Mouse (Mus musculus) limb, embryonic 15.5 days (tissue): ENCODE measurements around the gene Plekha5. TPM values are rescaled to one million over a fixed set of nuclear protein-coding genes. Genes with fewer than 3 reads are reported as not detected.
"Not testable (repeated sequence)": the region's sequence is repeated elsewhere in the genome, so short reads cannot be mapped to it uniquely, and the experiment has no call there.

ENCODE experiments used
- ATAC-seq: fragments of 200-750 bp; cut with Nextera tagmentation; 2 replicates; pipeline ENCODE4 v1.8.0; 2017; ENCODE audit warnings: low read depth, moderate TSS enrichment; ENCODE audit not compliant: insufficient number of reproducible peaks, low FRiP score, low TSS enrichment
- H3K27ac ChIP-seq: fragments of 300-500 bp; sonication (generic); 2 replicates; pipeline ENCODE4 v1.5.1; 2015; ENCODE audit warnings: moderate library complexity, mild to moderate bottlenecking, inconsistent platforms
- H3K27me3 ChIP-seq: fragments of 300-500 bp; sonication (generic); 2 replicates; pipeline ENCODE4 v1.6.1; 2015; ENCODE audit warnings: inconsistent platforms
- H3K36me3 ChIP-seq: fragments of 300-500 bp; sonication (generic); 2 replicates; pipeline ENCODE4 v1.6.1; 2015; ENCODE audit warnings: inconsistent platforms
- H3K4me1 ChIP-seq: fragments of 300-500 bp; sonication (generic); 2 replicates; pipeline ENCODE4 v1.6.1; 2015; ENCODE audit warnings: inconsistent platforms
- H3K4me2 ChIP-seq: fragments of 300-500 bp; sonication (generic); 2 replicates; pipeline ENCODE4 v1.6.1; 2015; ENCODE audit warnings: mild to moderate bottlenecking, inconsistent platforms
- H3K4me3 ChIP-seq: fragments of 300-500 bp; sonication (generic); 2 replicates; pipeline ENCODE4 v1.5.1; 2015; ENCODE audit warnings: mild to moderate bottlenecking, inconsistent platforms
- H3K9ac ChIP-seq: fragments of 300-500 bp; sonication (generic); 2 replicates; pipeline ENCODE4 v1.6.1; 2015; ENCODE audit warnings: inconsistent platforms
- H3K9me3 ChIP-seq: fragments of 300-500 bp; sonication (generic); 2 replicates; pipeline ENCODE4 v1.6.1; 2016; ENCODE audit warnings: inconsistent platforms
- WGBS: fragments of 180-500 bp; shearing (Covaris S2); methylation state at CpG from one replicate; pipeline ENCODE4 v1.1.7; 2015; 5-methylcytosine and 5-hydroxymethylcytosine counted together
- polyA plus RNA-seq: library from polyadenylated mRNA; unstranded; fragments of >200 nt; fragmentation: Nextera tagmentation; extraction: Ambion mirVana; gene quantifications from 2 replicates; pipeline ENCODE4 v1.2.1, GENCODE M21; 2015

Plekha5 gene
- polyA plus RNA-seq, 1 experiment from 2014 or later, result 47.2 TPM

DNA sequence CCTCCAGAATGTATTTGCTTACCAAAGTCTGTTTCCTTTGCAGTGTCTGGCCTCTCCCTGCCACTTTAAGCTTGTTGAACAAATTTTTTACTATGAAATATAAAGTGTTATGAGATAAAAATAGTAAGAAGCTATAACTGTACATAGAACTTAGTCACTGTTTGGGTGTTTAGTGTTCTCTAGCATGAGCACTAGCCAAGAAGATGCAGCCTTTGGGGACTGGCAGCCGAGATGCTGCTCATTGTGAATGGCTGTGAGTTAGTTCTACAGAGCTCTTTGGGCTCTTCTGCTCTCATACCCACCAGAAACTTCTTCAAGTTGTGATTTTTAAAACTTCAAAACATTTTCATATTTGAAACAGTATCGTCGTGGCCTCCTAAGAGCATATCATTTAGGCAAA is 74.2 kb downstream of the Plekha5 start:
- 90% methylated on average over 3 of the region's 3 CpGs for WGBS
- H3K4me1 ChIP-seq, result 0 out of 2 replicates have a peak, but pooled peaks cover 2% of the 10 kb centered on the region
- no peak for ATAC-seq
- H3K4me2 ChIP-seq, result no peak overlapping the region
- no peak overlapping the region for H3K9ac ChIP-seq
- no peak overlapping the region for H3K4me3 ChIP-seq
- H3K36me3 ChIP-seq, result no peaks in the 10 kb centered on the region
- no peak overlapping the region for H3K27ac ChIP-seq
- no peaks in the 10 kb centered on the region for H3K27me3 ChIP-seq
- no peaks in the 10 kb centered on the region for H3K9me3 ChIP-seq

DNA sequence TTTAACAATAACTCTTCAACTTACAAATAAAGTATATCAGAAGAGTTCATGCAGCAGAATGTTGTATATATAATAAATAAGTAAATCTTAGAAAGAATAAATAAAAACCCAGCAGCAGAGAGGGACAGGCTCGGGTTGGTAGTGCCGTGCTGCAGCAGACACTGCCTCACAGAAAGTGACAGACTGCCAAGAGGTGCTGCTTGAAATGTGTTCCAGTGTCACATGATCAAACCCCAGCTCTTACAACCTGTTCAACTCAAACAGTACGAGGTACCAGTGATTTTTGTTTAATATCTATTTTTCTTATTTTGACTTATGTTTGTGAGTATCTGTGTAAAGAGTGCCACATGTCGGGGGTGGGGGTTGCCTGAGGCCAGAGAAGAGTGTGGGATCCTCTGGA is 75.1 kb downstream of the Plekha5 start:
- H3K36me3 ChIP-seq, result no peaks in the 10 kb centered on the region
- H3K4me1 ChIP-seq, result 0 out of 2 replicates have a peak, but pooled peaks cover 2% of the 10 kb centered on the region
- no peak overlapping the region for H3K9ac ChIP-seq
- H3K27me3 ChIP-seq, result no peaks in the 10 kb centered on the region
- WGBS, result 66% methylated on average over 4 of the region's 4 CpGs
- H3K27ac ChIP-seq, result no peak overlapping the region
- no peak overlapping the region for H3K4me2 ChIP-seq
- H3K9me3 ChIP-seq, result no peaks in the 10 kb centered on the region
- ATAC-seq, result no peak
- no peak overlapping the region for H3K4me3 ChIP-seq

DNA sequence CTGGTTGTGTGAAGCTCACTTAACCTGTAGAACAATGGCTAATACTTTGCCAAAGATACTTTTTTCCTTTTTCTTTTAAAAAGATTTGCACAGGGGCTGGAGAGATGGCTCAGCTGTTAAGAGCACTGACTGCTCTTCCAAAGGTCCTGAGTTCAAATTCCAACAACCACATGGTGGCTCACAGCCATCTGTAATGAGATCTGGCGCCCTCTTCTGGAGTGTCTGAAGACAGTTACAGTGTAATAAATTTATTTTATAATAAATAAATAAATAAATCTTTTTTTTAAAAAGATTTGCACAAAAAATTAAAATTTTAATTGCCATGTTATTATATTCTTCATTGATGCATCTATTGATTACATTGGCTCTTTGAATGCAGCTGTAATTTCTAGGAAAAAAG is 77.0 kb downstream of the Plekha5 start:
- 76% methylated on average over 1 of the region's 1 CpGs for WGBS
- not testable (repeated sequence) for H3K4me2 ChIP-seq

DNA sequence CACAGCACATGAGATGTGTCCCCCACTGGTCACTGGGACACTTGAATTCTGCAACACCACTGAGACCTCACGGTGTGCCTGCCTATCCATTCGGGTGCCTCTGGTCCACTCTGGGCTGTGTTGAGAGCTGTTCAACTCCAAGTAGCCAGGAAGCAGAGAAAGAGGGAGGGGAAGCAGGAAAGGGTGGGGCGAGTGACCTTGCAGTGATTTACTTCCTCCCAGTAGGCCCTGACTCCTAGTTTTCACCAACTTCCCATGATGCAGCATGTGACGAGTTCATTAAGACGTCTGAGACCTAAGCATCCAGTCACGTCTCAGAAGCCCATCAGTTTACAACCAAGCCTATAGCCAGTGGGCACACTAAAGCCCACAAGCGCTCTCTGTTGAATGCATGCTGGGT is 78.0 kb downstream of the Plekha5 start:
- no peak for ATAC-seq
- peaks cover 3% of the 10 kb centered on the region; the same call in 1 of the 2 replicates for H3K4me1 ChIP-seq
- WGBS, result 77% methylated on average over 7 of the region's 7 CpGs
- no peak overlapping the region for H3K27ac ChIP-seq
- no peak overlapping the region for H3K4me3 ChIP-seq
- H3K9ac ChIP-seq, result no peak overlapping the region
- H3K27me3 ChIP-seq, result no peaks in the 10 kb centered on the region
- H3K36me3 ChIP-seq, result no peaks in the 10 kb centered on the region
- H3K9me3 ChIP-seq, result no peaks in the 10 kb centered on the region
- no peak overlapping the region for H3K4me2 ChIP-seq

More for the DNA sequence above, 77.0 kb downstream of the Plekha5 start:
- H3K27me3 ChIP-seq, ATAC-seq, H3K36me3 ChIP-seq, H3K4me3 ChIP-seq, H3K9me3 ChIP-seq, H3K27ac ChIP-seq, H3K9ac ChIP-seq, H3K4me1 ChIP-seq: not testable (repeated sequence)

DNA sequence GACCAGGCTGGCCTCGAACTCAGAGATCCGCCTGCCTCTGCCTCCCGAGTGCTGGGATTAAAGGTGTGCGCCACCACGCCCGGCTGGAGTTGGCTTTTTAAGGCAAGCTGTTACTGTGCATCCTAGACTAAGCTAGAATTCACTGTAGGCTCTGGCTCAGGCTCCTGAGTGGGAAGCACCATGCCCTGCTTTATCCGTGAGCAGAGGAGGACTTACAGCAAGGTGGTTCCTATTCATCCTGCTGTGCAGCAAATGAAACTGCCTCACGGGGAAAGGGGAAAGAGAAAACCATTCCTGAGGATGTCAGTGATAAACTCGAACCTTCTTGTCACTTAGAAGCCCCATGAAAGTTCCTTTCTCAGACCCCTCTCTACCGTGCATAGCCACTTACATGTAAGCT is 80.9 kb downstream of the Plekha5 start:
- ATAC-seq, result no peak
- Histone ChIP-seq H3K4me2 (no peak overlapping the region), H3K4me3 (no peak overlapping the region), H3K9ac (no peak overlapping the region), H3K4me1 (peaks cover 19% of the 10 kb centered on the region), H3K27me3 (no peaks in the 10 kb centered on the region), H3K27ac (no peak overlapping the region), H3K9me3 (no peaks in the 10 kb centered on the region), H3K36me3 (no peaks in the 10 kb centered on the region)
- WGBS, result 82% methylated on average over 10 of the region's 10 CpGs

DNA sequence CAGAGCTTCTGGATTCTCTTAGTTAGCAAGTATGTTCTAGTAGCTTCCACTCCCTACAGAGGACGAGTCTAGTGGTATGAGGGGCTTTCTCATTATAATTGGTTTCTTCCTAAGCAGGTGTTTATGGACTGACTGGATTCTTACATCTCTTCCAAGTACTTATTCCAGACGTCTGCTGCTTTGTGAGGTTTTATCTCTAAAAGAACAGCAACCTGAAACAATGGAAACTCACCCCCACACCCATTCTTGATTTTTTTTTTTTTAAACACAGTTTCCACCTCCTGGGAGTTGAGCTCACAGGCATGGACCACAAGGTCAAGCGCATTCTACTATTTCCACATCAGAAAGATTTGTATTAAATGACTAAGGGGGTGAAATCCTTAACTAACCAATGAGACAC is 83.8 kb downstream of the Plekha5 start:
- H3K4me1 ChIP-seq, result peaks cover 24% of the 10 kb centered on the region
- no peak for ATAC-seq
- H3K27me3 ChIP-seq, result no peaks in the 10 kb centered on the region
- no peak overlapping the region for H3K4me2 ChIP-seq
- H3K4me3 ChIP-seq, result no peak overlapping the region
- H3K9me3 ChIP-seq, result no peaks in the 10 kb centered on the region
- H3K27ac ChIP-seq, result no peak overlapping the region
- no peak overlapping the region for H3K9ac ChIP-seq
- no peaks in the 10 kb centered on the region for H3K36me3 ChIP-seq
- WGBS, result 51% methylated on average over 3 of the region's 3 CpGs

DNA sequence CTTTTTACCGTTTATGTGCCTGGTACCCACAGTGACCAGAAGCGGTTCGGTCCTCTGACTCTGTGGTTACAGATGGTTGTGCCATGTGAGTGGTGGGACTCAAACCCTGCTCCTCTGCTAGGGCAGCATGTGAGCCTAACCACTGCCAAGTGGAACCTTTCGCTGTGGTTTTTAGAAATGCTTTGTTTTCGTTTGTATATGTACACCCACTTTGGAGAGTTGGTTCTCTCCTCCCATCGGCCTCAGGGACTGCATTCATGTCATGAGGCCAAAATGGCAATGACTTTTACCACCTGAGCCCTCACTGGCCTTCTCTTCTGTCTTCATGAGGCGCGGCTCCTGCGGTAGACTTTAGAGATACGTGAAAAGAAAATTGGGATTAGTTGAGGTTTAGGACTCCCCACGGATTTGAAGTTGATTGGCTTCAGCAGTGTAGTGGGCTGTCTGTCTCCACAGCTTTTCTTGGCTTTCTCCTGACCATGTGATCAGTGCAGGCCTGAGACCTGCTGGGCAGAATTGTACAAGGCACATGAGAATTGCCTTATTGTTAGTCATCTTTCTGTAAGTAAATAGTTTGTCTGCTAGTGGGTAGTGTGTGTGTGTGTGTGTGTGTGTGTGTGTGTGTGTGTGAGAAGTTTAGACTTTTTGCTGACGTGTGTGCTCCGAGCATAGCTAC is 84.8 kb downstream of the Plekha5 start:
- Histone ChIP-seq H3K9ac (no peak overlapping the region), H3K4me3 (no peak overlapping the region), H3K4me1 (peaks cover 25% of the 10 kb centered on the region), H3K9me3 (no peaks in the 10 kb centered on the region), H3K27me3 (no peaks in the 10 kb centered on the region), H3K27ac (no peak overlapping the region; the same call in 1 of the 2 replicates), H3K4me2 (no peak overlapping the region), H3K36me3 (no peaks in the 10 kb centered on the region)
- no peak; the same call in 1 of the 2 replicates for ATAC-seq
- WGBS, result 62% methylated on average over 13 of the region's 13 CpGs

DNA sequence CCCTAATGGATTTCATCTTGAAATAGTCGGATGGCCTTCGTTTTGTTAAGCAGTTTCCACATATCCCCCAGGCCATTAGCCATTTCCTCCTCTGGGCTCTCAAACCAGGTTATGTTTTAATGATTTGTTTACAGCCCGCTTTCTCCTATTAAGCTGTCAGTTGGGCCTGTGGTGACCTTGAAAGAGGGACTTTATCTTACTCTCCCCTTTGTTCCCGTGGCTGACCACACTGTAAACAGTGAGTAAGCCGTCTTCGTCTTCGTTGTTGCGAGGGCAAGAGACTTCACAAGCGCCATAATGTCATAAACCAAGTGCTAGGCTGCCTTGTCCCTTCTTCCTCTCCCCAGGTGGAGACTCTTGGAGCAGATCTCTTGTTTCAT is 85.3 kb downstream of the Plekha5 start:
- 41% methylated on average over 9 of the region's 9 CpGs for WGBS
- no peak for ATAC-seq
- no peaks in the 10 kb centered on the region for H3K9me3 ChIP-seq
- H3K27ac ChIP-seq, result no peak overlapping the region; the same call in 1 of the 2 replicates
- no peak overlapping the region for H3K9ac ChIP-seq
- no peak overlapping the region for H3K4me3 ChIP-seq
- H3K36me3 ChIP-seq, result no peaks in the 10 kb centered on the region
- no peaks in the 10 kb centered on the region for H3K27me3 ChIP-seq
- H3K4me2 ChIP-seq, result no peak overlapping the region
- H3K4me1 ChIP-seq, result peaks cover 25% of the 10 kb centered on the region

DNA sequence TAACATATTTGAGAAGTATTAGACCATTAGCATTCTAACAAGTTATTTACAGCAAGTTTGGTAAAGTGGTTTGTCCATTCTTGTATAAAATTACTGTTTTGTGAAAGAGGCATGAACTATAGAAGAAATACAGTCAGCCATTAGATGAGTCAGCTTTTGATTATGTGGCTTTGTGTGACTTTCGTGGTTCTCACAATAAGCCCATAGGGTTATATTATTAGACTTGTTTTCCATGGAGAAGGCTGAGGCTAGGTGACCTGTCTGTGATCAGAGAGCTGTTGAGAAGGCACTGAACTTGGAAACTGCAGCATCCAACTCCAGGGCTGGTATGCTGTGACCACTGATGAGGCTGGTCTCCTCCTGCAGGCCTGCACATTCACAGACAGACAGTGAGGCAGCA is 88.2 kb downstream of the Plekha5 start:
- 61% methylated on average over 1 of the region's 1 CpGs for WGBS
- peaks cover 31% of the 10 kb centered on the region for H3K4me1 ChIP-seq

DNA sequence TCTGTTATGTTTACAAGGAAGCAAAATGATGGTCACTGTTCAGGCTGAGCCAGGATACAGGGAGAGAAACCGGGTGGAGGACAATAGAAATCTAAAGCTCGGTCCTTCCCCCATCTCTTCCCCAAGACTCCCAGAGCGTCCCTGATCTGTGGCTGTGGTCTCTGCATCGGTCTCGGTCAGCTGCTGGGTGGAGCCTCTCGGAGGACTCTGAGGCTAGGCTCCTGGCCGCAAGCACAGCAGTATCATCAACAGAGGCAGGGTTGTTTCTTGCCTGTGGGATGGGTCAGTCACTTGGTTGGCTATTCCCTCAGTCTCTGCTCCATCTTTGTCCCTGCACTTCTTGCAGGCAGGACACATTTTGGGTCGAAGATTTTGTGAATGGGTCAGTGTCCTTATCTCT is 88.6 kb downstream of the Plekha5 start:
- WGBS, result 70% methylated on average over 8 of the region's 8 CpGs
- Histone ChIP-seq H3K27me3 (no peaks in the 10 kb centered on the region), H3K4me2 (no peak overlapping the region), H3K9ac (no peak overlapping the region), H3K4me3 (no peak overlapping the region), H3K4me1 (peaks cover 31% of the 10 kb centered on the region), H3K27ac (no peak overlapping the region), H3K36me3 (no peaks in the 10 kb centered on the region), H3K9me3 (no peaks in the 10 kb centered on the region)
- ATAC-seq, result no peak

More for the DNA sequence above, 88.2 kb downstream of the Plekha5 start:
- Histone ChIP-seq H3K4me2 (no peak overlapping the region), H3K36me3 (no peaks in the 10 kb centered on the region), H3K27ac (no peak overlapping the region), H3K9ac (no peak overlapping the region), H3K9me3 (no peaks in the 10 kb centered on the region), H3K4me3 (no peak overlapping the region), H3K27me3 (no peaks in the 10 kb centered on the region)
- ATAC-seq, result no peak

DNA sequence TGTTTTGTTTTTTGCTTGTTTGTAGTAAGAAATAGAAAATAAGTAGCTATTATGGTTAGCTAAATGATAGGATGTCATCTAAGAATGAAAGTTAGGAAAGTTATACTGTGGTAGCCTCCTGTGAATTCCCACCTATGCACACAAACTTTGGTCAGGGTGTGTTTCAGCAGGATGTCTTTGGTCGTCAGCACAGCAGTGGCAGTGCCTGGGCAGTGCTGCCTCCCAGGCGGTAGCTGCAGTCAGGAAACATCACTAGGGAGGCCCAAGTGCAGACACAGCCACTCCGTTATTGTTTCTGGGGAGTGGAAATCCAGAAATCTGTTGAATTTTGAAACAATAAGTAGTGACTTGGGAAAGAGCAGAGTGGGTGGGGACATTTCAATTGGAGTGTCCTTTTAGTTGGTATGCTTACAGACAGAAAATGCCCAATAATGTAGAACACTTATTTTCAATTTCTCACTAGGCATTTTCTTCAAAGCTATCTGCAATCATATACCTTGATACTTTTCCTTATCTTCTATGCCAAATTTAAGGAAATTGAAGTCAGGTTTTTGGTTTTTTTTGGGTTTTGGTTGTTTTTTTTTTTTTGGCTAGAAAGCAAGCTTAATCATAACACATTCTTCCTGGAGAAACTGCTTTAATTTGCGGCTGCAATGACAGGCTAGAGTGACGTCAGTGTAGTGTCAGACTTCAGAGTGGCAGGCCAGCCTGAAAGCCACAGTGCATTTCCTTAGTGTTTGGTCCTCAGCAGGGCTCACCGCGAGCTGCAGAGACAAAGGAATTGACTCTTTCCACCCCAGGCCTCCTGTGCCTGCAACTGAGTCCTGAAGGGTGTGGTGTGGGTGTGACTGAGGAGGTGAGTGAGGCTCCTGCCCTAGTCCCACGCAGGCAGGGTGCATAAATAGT is 90.6 kb downstream of the Plekha5 start:
- Histone ChIP-seq H3K27ac (peak overlapping the region; percentile 50; the same call in 1 of the 2 replicates), H3K27me3 (no peaks in the 10 kb centered on the region), H3K36me3 (no peaks in the 10 kb centered on the region), H3K9ac (no peak overlapping the region), H3K9me3 (no peaks in the 10 kb centered on the region), H3K4me3 (no peak overlapping the region), H3K4me2 (no peak overlapping the region), H3K4me1 (peaks cover 26% of the 10 kb centered on the region)
- no peak for ATAC-seq
- 20% methylated on average over 8 of the region's 8 CpGs for WGBS

DNA sequence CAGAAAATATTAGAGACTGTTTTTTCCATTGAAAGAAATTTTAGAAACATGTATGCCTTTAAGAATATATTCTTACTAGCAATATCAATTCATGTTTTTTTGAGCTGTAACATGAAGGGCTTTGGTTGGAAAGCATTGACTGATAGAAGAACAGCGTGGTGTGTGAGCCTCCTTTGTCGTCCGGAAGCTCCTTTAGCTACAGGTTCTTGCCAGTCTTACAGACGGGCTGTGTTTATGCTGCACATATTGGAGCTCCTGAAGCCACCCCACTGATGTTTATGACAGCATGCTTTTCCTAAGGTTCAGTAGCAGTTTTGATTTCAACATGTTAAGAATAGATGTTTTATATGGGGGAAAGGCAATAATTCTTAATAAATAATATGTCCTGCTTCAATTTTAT is 91.7 kb downstream of the Plekha5 start:
- H3K9me3 ChIP-seq, result no peaks in the 10 kb centered on the region
- 57% methylated on average over 4 of the region's 4 CpGs for WGBS
- no peaks in the 10 kb centered on the region for H3K36me3 ChIP-seq
- peaks cover 34% of the 10 kb centered on the region for H3K4me1 ChIP-seq
- ATAC-seq, result no peak
- no peak overlapping the region for H3K27ac ChIP-seq
- no peak overlapping the region for H3K9ac ChIP-seq
- H3K4me2 ChIP-seq, result no peak overlapping the region
- H3K4me3 ChIP-seq, result no peak overlapping the region
- no peaks in the 10 kb centered on the region for H3K27me3 ChIP-seq
